Mouse (Mus musculus): ENCODE measurements around the gene Zfp512b.

The Zfp512b gene

DNA sequence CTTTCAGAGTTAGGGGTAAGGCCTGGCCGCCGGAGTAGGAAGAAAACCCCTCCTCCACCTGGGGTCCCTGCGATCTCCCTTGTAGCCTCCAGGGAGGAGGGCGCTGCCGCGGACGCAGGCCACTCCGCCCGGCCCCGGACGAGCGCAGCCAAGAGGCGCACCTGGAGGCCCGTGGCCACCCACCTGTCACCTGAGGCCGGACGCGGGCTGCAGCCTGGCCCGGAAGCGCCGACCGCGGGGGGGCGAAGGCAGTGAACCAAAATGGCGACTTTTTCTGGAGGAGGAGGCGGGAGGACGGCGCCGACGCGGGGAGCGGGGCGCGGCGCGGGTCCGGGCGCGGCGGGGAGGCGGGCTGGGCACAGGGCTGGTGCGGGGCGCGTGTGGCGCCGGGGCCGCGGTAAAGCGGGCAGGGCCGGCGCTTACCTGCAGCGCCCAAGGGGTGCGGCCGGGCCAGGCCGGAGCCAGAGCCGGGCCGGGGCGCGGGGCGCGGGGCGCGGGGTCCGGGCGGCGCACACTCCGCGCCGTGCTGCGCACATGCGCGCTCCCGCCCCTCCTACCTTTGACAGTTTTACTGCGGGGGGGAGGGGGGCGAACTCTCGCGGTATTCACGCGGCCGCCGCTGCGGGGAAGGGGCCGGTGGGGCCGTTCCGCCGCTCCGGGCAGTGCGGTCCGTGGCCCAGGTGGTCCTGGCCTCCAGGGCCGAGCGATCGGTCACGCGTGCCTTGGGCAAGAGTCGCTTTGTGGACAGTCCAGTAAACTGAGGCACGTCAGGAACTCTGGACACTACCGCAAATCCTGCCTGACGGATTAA is at the start of gene Zfp512b:
Zfp512b (minus strand) TSS at position 573 of the 811 bp plus-strand sequence.
- peak; percentile 68 for DNase-seq (ENCODE audit: low spot score)

DNA sequence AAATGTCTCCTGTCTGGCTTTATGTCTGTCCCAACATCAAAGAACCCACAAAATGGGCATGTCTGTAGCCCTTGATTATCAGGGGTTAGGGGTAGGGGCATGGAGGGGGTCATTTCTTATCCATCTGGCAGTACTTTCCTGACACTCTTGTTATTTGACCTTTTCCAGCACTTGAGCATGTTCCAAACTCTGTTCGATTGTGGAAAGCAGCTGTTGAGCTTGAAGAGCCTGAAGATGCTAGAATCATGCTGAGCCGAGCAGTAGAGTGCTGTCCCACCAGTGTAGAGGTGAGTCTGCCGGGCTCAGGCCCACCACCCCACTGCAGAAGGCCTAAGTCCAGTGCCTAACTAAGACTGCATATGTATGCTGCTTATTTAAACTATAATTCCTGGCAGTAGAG is 43.3 kb upstream of the Zfp512b start:
- no peak for DNase-seq (ENCODE audit: low spot score)

DNA sequence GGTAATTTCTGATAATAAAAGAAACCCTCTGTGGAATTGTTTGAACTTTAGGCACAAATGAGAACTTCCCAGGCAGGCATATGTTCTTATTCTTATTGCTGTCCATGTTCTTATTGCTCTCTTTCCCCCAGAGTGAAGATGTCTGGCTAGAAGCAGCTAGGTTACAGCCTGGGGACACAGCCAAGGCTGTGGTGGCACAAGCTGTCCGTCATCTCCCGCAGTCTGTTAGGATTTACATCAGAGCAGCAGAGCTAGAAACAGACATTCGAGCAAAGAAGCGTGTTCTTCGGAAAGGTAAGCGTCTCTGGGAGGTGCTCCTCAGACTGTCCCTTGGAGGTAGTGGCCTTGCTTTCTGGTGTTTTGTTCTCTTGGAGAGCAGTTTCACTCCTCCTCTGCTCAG is 40.0 kb upstream of the Zfp512b start:
- DNase-seq (ENCODE audit: low spot score), result no peak

DNA sequence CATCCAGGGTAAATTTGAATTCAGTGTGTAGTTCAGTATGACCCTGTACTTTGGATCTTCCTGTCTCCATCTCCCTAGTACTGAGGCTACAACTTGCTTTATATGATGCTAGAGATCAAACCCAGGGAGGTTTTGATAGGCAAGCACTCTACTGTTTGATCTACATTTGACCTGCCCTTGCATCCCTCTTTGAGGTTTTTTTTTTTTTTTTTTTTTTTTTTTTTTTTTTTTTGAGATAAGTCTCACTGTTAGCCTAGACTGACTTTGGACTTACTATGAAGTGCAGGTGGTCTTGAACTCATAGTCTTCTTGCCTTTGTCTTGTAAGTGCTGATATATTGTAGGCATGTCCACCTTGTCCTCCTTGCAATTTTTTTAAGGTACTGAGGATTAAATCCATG is 35.9 kb upstream of the Zfp512b start:
- no peak for DNase-seq (ENCODE audit: low spot score)

DNA sequence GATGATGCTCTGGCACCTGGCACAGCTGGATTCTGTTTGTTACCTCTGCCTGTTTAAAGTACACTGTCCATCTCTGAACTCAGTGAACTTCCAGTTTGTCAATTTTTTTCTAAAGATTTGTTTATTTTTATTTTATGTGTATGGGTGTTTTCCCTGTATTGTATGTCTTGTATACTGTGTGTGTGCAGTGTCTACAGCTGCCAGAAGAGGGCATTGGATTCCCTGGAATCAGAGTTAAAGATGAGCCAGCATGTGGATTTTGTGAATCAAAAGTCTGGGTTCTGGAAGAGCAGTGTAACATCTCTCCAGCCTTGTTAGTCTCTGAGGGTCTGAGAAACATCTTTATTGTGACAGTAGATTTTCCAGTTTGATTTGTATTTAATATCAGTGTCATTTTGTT is 30.8 kb upstream of the Zfp512b start:
- no peak for DNase-seq (ENCODE audit: low spot score)

DNA sequence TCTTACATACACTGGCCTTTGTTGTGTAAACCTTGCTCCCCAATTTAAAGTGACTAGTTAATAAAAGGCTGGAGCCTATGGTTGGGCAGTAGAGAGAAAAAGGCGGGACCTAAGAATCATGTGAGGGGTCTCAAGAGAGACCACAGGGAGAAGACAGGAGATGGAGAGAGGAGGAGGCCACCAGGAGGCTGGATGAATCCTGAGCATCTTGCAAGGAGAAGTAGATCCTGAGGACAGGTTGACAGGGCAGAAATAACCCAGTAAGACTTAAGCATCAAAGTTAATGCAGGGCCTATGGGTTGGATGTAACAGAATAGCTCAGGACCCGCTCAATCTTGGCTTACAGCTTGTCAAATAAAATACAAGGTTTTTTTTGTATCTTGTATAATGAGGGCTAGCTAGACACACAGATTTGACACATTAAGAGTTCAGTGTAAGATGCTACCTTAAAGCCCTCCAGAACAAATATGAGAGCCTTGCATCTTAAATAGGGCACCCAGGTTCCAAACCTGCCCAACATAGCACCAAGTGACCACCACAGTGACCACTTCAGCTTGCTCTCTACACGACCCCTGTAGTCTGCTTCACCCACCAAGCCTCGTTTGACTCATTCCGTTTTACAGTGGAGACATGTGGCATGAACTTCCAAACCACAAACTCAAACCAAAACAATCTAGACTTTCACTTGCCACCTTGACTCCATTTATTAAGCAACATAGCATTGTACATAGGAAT is 26.3 kb upstream of the Zfp512b start:
- no peak for DNase-seq (ENCODE audit: low spot score)

DNA sequence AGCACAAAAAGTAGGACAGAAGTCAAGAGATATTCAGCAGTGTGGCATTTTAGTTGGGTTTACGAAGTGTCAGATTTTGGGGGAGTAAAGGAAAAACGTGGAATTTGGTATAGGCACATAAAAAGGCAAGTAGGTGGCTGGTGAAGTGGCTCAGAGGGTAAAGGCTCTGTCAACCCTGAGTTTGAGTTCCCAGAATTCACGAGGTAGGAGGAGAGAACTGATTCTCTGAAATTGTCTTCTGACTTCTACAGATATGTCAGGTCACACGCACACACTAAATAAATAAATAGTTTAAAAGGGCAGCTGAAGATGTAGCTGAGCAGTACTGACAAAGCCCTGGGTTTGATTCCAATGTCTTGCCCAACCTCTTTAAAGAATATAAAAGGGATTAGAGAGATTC is 9.8 kb upstream of the Zfp512b start:
- DNase-seq (ENCODE audit: low spot score), result no peak

GRCm38 (mm10) chr2:181601751-181602145 is 9.1 kb upstream of the Zfp512b start:
- no peak for DNase-seq (ENCODE audit: low spot score)

DNA sequence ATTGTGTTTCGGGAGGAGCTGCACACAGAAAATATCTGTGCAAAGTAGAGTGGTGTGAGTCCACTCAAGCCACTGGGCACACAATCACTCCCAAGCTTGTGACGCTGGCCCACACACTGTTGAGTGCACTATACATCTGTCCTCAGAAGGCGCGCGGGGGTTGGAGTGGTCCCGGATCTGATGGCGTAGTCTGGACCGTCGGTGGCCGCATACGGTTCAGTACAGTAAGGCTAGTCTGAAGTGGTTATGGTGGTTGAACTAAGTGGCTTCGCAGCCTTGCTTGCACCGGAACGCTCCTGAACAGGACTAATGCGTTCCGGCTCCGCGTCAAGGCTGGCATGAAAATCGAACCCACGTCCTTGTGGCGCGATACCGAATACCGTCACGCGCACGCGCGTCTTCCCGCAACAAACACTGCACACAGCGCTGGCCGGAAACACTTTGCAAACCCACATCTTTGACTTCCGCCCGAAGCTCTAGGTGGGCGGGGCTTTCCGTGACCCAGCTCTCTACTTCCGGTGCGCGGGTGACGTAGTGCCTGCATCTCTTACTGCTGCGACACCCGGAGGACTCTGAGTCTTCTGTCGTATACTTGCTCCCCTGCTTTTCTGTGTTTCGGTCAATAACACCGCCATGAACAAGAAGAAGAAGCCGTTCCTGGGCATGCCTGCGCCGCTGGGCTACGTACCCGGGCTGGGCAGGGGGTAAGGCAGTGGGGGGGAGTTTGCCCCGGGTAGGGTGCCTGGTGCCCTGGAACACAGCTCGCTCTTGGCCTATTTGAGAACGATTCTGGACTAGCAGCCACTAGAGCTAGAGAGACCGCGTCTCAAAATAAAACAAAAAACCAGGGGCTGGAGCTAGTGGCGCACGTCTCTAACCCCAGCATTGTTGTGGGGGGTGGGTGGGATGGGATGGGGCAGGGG is 8.5 kb upstream of the Zfp512b start:
- DNase-seq (ENCODE audit: low spot score), result peak; percentile 96

DNA sequence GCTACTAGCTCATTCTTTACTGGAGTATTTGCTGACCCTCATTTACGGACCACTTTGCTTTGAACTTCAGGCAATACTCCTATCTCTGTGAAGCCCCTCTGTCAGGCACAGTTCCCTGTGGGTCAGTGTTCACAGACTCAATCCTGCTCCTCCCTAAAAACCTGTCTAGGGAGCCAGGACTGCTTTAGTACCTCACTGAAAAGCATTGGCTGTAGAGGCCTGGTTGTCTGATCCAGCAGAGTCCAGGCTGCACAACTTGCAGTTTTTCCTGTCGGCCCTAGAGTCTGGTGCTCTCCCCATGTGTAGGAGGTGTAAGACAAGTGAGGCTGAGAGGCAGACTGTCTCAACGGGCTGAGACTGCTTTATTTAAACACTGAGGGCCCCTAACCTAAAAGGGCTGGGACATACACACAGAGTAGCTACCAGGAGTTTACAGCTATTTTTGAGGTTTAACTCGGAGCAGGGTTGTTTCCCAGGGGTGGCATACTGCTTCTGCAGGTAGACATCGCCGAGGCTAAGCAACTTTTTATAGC is 7.7 kb upstream of the Zfp512b start:
- no peak for DNase-seq (ENCODE audit: low spot score)

DNA sequence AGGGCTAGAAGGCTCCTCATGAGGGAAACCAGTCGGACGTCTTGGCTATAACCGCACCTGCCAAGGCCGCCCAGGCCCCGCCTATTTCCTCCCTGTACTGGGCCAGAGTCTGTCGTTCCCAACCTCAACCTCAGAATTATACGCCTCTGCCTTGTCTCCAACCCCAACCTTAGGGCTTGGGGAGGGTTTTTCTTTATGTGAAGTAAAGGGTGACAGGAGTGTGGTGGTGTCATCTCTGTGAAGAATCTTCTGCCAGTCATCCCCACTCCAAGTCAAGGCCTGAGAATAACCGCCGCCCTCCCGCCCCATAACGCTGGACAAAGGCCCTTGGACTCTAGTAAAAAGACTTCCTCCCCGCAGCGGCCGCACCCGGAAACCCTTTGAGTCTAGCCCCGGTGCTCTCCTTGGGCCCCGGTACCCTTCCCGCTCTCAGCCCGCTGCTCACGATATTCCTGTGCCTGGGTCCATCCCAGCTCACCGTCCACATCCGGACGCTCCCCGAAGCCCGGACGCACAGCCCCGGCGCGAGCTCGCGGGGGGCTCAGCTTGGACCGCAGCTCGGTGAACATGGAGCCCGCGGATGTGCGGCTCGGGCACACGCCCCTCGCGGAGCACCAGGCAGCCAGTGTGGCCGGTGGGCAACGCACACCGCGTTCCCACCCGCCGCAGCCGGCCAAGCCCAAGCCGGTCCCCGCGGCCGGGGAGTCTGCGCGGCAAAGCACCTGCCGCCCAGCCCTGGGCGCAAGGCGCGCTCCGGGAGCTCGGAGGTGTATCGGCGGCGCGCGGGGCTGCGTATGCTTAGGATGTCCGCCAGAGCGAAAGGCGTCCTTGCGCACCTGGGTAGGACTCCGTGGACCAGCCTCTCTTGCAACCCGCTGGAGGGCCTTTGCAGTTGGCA is 6.1 kb upstream of the Zfp512b start, which contains the start of gene Samd10:
Samd10 (minus strand) TSS at position 759 of the 898 bp plus-strand sequence.
- DNase-seq (ENCODE audit: low spot score), result peak; percentile 79

GRCm38 (mm10) chr2:181597378-181598061 is 4.9 kb upstream of the Zfp512b start:
- no peak for DNase-seq (ENCODE audit: low spot score)

- DNase-seq (ENCODE audit: low spot score), result no peak
Observed at GRCm38 (mm10) chr2:181596221-181596960, 3.8 kb upstream of the Zfp512b start.

DNA sequence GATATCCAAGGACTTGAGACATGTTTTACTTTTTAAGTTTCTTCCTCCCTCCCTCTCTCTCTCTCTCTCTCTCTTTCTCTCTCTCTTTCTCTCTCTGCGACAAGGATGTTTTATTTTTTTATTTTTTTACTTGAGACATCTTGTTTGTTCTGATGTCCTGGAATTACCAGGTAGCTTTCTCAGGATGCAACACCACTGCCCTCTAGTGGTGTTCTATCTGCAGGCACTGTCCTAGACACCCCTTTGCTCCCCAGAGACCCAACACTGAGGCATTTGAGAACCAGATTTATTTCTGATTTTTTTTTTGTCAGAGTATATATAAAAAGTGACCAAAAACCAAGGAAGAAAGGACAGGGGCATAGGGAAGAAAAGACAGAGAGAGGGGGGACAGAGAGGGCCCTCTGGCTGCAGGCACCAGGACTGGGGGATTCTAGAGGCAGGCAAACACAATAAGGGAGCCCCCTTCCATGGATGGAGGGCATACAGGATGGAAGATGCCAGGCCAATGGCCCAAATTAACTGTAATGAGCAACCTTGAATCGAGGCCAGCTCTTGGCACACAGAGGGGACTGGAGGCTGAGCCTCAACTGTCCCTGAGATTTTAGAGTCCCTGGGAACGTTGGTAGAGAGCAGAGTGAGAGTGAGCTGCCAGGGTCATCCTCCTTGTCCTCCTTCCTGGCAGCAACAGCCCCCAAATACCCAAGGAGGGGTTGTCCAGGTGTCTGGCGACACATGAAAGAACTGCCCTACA is 2.5 kb upstream of the Zfp512b start:
- no peak for DNase-seq (ENCODE audit: low spot score)

DNA sequence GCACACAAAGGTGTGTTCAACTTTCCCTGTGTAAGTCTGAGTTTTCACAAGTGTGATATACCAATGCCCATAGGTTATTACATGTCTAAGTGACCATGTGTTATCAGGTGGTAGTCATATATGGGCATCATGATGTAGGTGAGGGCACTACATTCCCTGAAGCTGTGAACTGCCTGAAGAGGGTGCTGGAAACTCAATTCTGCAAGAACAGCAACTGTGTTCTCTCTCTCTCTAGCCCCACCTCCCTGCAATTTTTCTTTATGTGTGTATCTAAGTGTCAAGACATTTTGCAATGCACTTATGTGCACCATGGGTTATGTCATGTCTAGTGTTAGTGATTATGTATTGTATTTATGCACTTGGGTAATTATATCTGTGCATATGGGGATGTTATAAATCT is 1.3 kb upstream of the Zfp512b start:
- DNase-seq (ENCODE audit: low spot score), result no peak

- no peak for DNase-seq (ENCODE audit: low spot score)
Observed at GRCm38 (mm10) chr2:181593042-181593421, 429 bp upstream of the Zfp512b start.

- DNase-seq (ENCODE audit: low spot score), result no peak
Observed at GRCm38 (mm10) chr2:181591528-181592085, 996 bp downstream of the Zfp512b start, which contains the start of gene Prpf6. Gene Prpf6 (plus strand): TSS chr2:181591868.

DNA sequence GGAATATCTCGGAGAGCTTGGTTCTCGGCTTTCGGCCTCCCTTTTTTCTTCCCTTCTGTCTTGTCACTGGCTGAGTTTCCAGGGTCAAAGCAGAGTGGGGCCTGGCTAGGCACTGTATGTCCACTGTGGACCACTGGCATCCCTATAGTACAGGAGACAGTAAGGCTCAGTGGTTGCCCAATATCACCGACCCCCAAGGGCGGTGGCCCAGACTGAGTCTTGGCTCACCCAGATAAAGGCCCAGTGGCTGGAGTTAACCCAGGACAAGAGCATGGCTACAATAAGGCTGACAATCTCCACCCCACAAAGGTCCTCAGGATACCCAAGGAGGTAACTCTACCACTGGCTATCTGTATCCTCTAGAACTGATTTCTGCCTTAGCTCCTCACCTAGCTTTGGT is 2.1 kb downstream of the Zfp512b start:
- no peak for DNase-seq (ENCODE audit: low spot score)

GRCm38 (mm10) chr2:181589732-181590105 is 2.9 kb downstream of the Zfp512b start:
- no peak for DNase-seq (ENCODE audit: low spot score)

All from urinary bladder, postnatal 14 days (tissue).